Mouse (Mus musculus) common myeloid progenitor, adult 5-6 weeks (primary cell): ENCODE data around the gene Wdr45. TPM values are rescaled to one million over a fixed set of nuclear protein-coding genes. Genes with fewer than 3 reads are reported as not detected.

ENCODE experiments used
- ATAC-seq: replicated peaks from 2 replicates; pipeline ENCODE4 v1.8.0; 2016; ENCODE audit warnings: low read depth, mild to moderate bottlenecking, moderate TSS enrichment, inconsistent platforms; ENCODE audit not compliant: poor library complexity, severe bottlenecking
- total RNA-seq: library from RNA; stranded (forward); fragments of 200-1000, 187-1606 nt; gene quantifications from 2 replicates; pipeline ENCODE4 v1.2.3, GENCODE M21; 2017

Gene Wdr45
- total RNA-seq, 1 experiment from 2014 or later: 31.1 TPM

DNA sequence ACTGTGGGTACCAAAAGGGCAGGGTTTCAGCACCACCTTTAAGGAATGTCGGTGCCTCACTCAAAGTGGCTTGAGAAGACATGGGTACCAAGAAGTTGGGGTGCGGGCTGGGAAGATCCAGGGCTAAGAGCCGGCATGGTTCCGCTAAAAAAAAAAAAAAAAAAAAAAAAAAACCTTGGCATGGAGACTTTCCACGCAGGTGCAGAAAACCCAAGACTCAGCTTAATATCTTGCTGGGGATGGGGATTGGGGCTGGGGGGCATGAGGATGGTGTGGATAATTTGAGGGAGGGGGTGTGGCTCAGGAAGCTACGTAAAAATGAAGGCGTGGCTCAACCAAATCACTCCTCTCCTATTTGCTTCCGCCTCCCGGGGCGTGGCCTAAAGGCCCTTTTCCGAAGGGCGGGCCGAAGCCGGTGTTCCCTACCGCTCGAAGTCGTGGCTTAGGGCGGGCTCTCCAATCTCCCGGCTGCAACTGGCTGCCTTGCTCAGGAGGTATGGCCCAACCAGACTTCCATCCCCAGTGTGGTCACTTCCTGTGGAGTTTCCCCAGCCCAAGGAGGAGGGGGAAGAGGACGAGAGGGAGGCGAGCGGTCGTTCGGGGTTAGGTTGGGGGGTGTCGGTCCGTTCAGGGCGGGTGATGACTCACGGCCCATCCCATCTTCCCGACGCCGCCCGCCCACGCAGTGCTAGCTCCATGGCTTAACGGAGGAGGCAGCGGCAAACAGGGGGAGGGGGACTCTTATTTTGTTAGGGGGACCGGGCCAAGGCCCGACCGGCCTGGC lies 48.2 kb downstream of the Wdr45 start, which contains the start of gene Tfe3:
Gene Tfe3, plus strand, starts transcription at position 424 of the 784 bp plus-strand sequence.
- peak; percentile 93 for ATAC-seq

DNA sequence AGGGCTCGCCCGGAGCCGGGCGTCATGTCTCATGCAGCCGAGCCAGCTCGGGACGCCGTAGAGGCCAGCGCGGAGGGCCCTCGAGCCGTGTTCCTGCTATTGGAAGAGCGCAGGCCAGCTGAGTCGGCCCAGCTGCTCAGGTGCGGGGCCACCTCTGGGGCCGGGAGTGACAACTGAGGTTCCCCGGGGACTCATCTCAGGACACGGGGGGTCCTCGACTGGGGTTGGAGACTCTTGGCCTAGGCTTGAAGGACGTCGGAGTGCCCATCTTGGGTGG lies 48.7 kb downstream of the Wdr45 start:
- no peak for ATAC-seq

DNA sequence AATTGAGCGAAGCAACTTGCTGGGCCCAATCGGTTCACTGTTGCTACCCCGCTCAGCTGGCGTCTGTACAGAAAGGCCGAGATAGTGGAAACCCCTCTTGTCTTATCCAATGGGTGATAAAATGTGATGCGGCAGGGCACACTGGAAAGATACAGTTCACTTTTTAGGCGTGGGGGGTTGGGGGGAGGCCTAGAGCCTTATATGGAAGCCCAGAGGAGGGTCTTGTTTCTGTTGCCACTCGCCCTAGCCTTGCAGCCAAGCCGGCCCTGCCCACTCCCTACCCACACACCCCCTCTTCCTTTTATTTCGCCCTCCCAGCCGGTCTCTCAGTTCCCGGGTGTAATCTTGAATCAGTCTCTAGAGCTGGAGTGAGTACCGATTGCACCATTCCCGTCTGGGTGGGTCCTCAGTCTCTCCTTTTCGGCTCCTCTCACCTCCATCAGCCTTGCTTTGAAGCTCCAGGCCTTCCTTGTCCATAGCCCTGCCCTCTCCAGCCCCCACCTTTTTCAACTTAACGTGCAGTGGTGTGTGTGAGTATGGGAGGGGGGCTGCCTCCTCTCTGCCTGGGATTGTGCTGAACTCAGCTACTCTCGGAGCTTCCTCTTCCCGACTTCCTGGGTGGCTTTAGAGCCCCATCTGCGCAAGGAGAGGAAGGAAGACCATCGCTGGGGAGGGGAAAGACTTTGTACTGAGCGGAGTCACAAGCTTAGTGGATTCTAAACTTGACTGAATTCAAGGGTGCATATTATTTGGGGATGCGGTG lies 49.7 kb downstream of the Wdr45 start:
- ATAC-seq: peak; percentile 54

DNA sequence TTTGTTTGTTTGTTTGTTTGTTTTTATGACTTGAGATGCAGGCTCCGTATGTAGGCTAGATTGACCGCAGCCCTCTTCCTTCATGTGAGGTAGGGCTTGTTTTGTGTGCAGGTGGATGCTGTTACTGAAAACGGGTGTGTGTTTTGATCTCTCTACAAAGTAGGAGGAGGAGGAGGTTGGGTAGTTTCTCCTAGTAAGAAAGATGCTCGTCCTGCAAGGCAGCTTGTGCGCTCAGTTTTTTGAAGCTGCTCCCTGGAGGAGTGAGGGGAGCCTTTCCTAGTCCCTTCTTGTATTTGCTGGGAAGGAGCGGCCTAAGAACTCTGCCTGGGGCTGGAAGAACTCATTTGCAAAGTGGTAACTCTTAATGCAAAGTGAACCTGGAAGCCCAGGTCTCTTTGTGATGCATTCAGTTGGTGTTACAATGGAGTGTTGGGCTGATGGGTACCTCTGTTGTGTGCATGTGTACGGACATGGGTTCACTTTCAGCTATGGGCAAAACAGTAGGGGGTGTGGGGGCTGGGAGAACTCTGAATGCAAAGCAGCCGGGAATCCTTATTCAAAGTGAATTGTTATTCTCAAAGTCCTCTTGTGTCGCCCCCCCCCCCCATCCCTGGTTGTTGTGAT lies 50.6 kb downstream of the Wdr45 start:
- ATAC-seq: no peak

DNA sequence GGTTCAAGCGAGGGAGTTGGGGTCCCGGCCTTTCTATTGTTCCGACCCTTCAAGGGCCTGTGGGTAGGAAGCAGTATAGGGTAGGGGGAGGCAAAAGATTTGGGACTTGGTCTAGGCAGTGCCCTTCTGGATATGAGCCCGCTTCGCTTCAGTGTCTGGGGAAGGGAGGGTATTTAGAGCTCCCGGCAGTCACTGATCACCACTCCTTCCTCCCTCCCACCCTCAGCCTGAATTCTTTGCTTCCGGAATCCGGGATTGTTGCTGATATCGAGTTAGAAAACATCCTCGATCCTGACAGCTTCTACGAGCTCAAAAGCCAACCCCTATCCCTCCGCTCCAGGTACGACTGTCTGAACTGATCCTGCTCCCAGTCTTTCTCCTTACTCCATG lies 51.1 kb downstream of the Wdr45 start:
- no peak for ATAC-seq

DNA sequence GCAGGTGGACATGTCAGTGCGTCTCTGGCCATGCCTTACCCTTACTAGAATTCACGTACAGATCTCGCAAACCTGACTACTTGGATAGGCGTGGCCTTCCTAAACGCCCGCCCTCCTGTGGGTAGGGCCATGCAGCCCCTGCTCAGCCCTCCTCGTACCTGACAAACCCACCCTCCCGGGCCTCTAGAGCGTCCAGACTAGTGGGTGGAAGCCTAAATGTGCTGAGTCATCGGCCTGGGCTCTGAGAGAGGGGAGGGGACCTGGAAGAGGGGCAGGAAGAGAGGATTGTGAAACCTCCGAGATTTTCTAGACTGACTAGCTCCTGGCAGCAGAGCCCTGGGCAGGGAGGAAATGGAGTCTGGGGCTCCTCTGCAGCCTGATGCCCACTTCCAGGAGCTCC lies 51.6 kb downstream of the Wdr45 start:
- peak; percentile 34 for ATAC-seq

- no peak for ATAC-seq
Measured at GRCm38 (mm10) chrX:7769302-7770017, 55.3 kb downstream of the Wdr45 start.

DNA sequence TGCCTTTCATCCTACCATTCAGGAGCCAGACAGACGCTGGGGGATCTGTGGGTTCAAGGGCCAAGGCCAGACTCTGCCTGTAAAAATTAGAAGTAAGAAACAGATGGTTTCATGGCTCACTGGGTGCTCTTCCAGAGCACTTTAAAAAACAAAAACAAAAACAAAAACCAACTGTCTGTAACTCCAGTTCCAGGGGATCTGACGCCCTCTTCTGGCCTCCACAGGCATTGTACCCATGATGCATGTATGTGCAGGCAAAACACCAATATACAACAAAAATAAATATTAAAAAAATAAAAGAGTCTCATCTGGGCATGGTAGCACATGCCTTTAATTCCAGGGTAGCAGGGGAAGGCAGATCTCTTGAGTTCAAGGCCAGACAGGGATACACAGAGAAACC lies 58.6 kb downstream of the Wdr45 start:
- ATAC-seq: no peak

GRCm38 (mm10) chrX:7775501-7776205 lies 61.5 kb downstream of the Wdr45 start:
- no peak for ATAC-seq

GRCm38 (mm10) chrX:7776329-7777082 lies 62.4 kb downstream of the Wdr45 start:
- ATAC-seq: peak; percentile 63

Other genes starting within 250 kb of the Wdr45 start
- 0.05 TPM in 1 of 2 replicates, not detected in the other for gene Foxp3, start 140.7 kb upstream of the Wdr45 start, total RNA-seq
- gene Ppp1r3f, start 140.1 kb upstream of the Wdr45 start, total RNA-seq: 0.82 and 1.0 TPM in 2 replicates
- gene Ccdc22, start 108.8 kb upstream of the Wdr45 start, total RNA-seq: 31.2 and 36.4 TPM in 2 replicates
- gene Cacna1f, start 107.2 kb upstream of the Wdr45 start, total RNA-seq: 0.05 TPM in 1 of 2 replicates, not detected in the other
- 1.6 TPM in 1 of 2 replicates, not detected in the other for gene Syp, start 75.9 kb upstream of the Wdr45 start, total RNA-seq
- gene Prickle3, start 57.1 kb upstream of the Wdr45 start, total RNA-seq: 3.4 and 4.6 TPM in 2 replicates
- gene Plp2, start 42.9 kb upstream of the Wdr45 start, total RNA-seq: 42.5 and 44.7 TPM in 2 replicates
- 0.68 TPM in 1 of 2 replicates, not detected in the other for gene Magix, start 33.1 kb upstream of the Wdr45 start, total RNA-seq
- 19.6 and 22.4 TPM in 2 replicates for gene Gpkow, start 17.2 kb upstream of the Wdr45 start, total RNA-seq
- not detected in 2 replicates for gene Gm45208, start 7.9 kb downstream of the Wdr45 start, total RNA-seq
- gene Praf2, start 14.1 kb downstream of the Wdr45 start, total RNA-seq: 6.2 and 10.4 TPM in 2 replicates
- 5.2 and 6.8 TPM in 2 replicates for gene Ccdc120, start 36.6 kb downstream of the Wdr45 start, total RNA-seq
- gene Tfe3, start 48.2 kb downstream of the Wdr45 start, total RNA-seq: 7.1 and 10.1 TPM in 2 replicates
- gene Gripap1, start 75.4 kb downstream of the Wdr45 start, total RNA-seq: 73.1 and 85.8 TPM in 2 replicates
- 0.91 TPM in 1 of 2 replicates, not detected in the other for gene Kcnd1, start 108.0 kb downstream of the Wdr45 start, total RNA-seq
- 57.0 and 57.9 TPM in 2 replicates for gene Otud5, start 127.0 kb downstream of the Wdr45 start, total RNA-seq
- gene Pim2, start 163.9 kb downstream of the Wdr45 start, total RNA-seq: 2.2 and 5.0 TPM in 2 replicates
- 10.5 and 13.2 TPM in 2 replicates for gene Slc35a2, start 169.7 kb downstream of the Wdr45 start, total RNA-seq
- gene Pqbp1, start 184.9 kb downstream of the Wdr45 start, total RNA-seq: 156 and 162 TPM in 2 replicates
- 42.2 and 54.8 TPM in 2 replicates for gene Timm17b, start 185.0 kb downstream of the Wdr45 start, total RNA-seq
- gene Gm10491, start 193.5 kb downstream of the Wdr45 start, total RNA-seq: not detected in 2 replicates
- not detected in 2 replicates for gene Gm10490, start 195.2 kb downstream of the Wdr45 start, total RNA-seq
- not detected in 2 replicates for gene Pcsk1n, start 205.5 kb downstream of the Wdr45 start, total RNA-seq
- not detected in 2 replicates for gene Eras, start 214.3 kb downstream of the Wdr45 start, total RNA-seq
- gene Hdac6, start 233.6 kb downstream of the Wdr45 start, total RNA-seq: 11.0 and 13.1 TPM in 2 replicates